Mouse (Mus musculus): Measurements from ENCODE around the gene Rsrc1.
"Not testable (repeated sequence)": the region's sequence is repeated elsewhere in the genome, so short reads cannot be mapped to it uniquely, and the experiment has no call there.

Rsrc1 gene

GRCm38 (mm10) chr3:66985539-66986286 is 4.5 kb downstream of the Rsrc1 start:
- DNase-seq (ENCODE audit: low spot score in 2 of 2), result peak; percentile 83 to 85

GRCm38 (mm10) chr3:66986287-66986560 is 5.0 kb downstream of the Rsrc1 start:
- no peak for DNase-seq (ENCODE audit: low spot score in 2 of 2)

- no peak for DNase-seq (ENCODE audit: low spot score in 2 of 2)
Observed at GRCm38 (mm10) chr3:66996820-66997219, 15.6 kb downstream of the Rsrc1 start.

- no peak for DNase-seq (ENCODE audit: low spot score in 2 of 2)
Observed at GRCm38 (mm10) chr3:67036387-67037062, 55.3 kb downstream of the Rsrc1 start.

- no peak for DNase-seq (ENCODE audit: low spot score in 2 of 2)
Observed at GRCm38 (mm10) chr3:67059755-67060154, 78.6 kb downstream of the Rsrc1 start.

- DNase-seq (ENCODE audit: low spot score in 2 of 2), result no peak
Observed at GRCm38 (mm10) chr3:67070575-67071488, 89.6 kb downstream of the Rsrc1 start.

GRCm38 (mm10) chr3:67073653-67074052 is 92.5 kb downstream of the Rsrc1 start:
- not testable (repeated sequence) for DNase-seq (ENCODE audit: low spot score in 2 of 2)

GRCm38 (mm10) chr3:67075484-67075883 is 94.3 kb downstream of the Rsrc1 start:
- no peak for DNase-seq (ENCODE audit: low spot score in 2 of 2)

GRCm38 (mm10) chr3:67084742-67085141 is 103.6 kb downstream of the Rsrc1 start:
- no peak for DNase-seq (ENCODE audit: low spot score in 2 of 2)

GRCm38 (mm10) chr3:67108428-67108827 is 127.2 kb downstream of the Rsrc1 start:
- no peak for DNase-seq (ENCODE audit: low spot score in 2 of 2)

GRCm38 (mm10) chr3:67116317-67116716 is 135.1 kb downstream of the Rsrc1 start:
- no peak for DNase-seq (ENCODE audit: low spot score in 2 of 2)

- no peak for DNase-seq (ENCODE audit: low spot score in 2 of 2)
Observed at GRCm38 (mm10) chr3:67132521-67132920, 151.3 kb downstream of the Rsrc1 start.

- no peak for DNase-seq (ENCODE audit: low spot score in 2 of 2)
Observed at GRCm38 (mm10) chr3:67135749-67136375, 154.7 kb downstream of the Rsrc1 start.

GRCm38 (mm10) chr3:67144952-67145351 is 163.8 kb downstream of the Rsrc1 start:
- no peak for DNase-seq (ENCODE audit: low spot score in 2 of 2)

GRCm38 (mm10) chr3:67146280-67146679 is 165.1 kb downstream of the Rsrc1 start:
- DNase-seq (ENCODE audit: low spot score in 2 of 2), result no peak

GRCm38 (mm10) chr3:67147246-67147645 is 166.1 kb downstream of the Rsrc1 start:
- no peak for DNase-seq (ENCODE audit: low spot score in 2 of 2)

- no peak for DNase-seq (ENCODE audit: low spot score in 2 of 2)
Observed at GRCm38 (mm10) chr3:67197179-67197578, 216.0 kb downstream of the Rsrc1 start.

- DNase-seq (ENCODE audit: low spot score in 2 of 2), result no peak
Observed at GRCm38 (mm10) chr3:67213047-67213457, 231.9 kb downstream of the Rsrc1 start.

GRCm38 (mm10) chr3:67232617-67233241 is 251.5 kb downstream of the Rsrc1 start:
- DNase-seq (ENCODE audit: low spot score in 2 of 2), result no peak

- DNase-seq (ENCODE audit: low spot score in 2 of 2), result not testable (repeated sequence)
Observed at GRCm38 (mm10) chr3:67242451-67242850, 261.3 kb downstream of the Rsrc1 start.

- no peak for DNase-seq (ENCODE audit: low spot score in 2 of 2)
Observed at GRCm38 (mm10) chr3:67267448-67267847, 286.3 kb downstream of the Rsrc1 start.

All from frontal cortex, postnatal 36 days (tissue).